Mouse (Mus musculus): ENCODE data around the gene Fsd1l. TPM values are rescaled to one million over a fixed set of nuclear protein-coding genes. Genes with fewer than 3 reads are reported as not detected.

Fsd1l gene
- polyA plus RNA-seq, 1 experiment = 11.5 TPM

- Histone ChIP-seq H3K4me3 (ENCODE audit: insufficient read depth, low read length) (no peak overlapping the region), H3K4me1 (ENCODE audit: control insufficient read depth, insufficient read depth, low read length) (peaks cover 2% of the 10 kb centered on the region; the same call in 1 of the 2 replicates), H3K27ac (ENCODE audit: insufficient read depth, low read length) (no peak overlapping the region)
- TF ChIP-seq CTCF (IDR thresholded peaks at IDR 0.05; ENCODE audit: extremely low read depth, insufficient read depth, low read length) = peak; percentile 86
- TF ChIP-seq POLR2A (IDR thresholded peaks at IDR 0.05; ENCODE audit: extremely low read depth, insufficient read depth, low read length) = no peak
These were observed 37.1 kb upstream of the Fsd1l start for GRCm38 (mm10) chr4:53594204-53594603.

DNA sequence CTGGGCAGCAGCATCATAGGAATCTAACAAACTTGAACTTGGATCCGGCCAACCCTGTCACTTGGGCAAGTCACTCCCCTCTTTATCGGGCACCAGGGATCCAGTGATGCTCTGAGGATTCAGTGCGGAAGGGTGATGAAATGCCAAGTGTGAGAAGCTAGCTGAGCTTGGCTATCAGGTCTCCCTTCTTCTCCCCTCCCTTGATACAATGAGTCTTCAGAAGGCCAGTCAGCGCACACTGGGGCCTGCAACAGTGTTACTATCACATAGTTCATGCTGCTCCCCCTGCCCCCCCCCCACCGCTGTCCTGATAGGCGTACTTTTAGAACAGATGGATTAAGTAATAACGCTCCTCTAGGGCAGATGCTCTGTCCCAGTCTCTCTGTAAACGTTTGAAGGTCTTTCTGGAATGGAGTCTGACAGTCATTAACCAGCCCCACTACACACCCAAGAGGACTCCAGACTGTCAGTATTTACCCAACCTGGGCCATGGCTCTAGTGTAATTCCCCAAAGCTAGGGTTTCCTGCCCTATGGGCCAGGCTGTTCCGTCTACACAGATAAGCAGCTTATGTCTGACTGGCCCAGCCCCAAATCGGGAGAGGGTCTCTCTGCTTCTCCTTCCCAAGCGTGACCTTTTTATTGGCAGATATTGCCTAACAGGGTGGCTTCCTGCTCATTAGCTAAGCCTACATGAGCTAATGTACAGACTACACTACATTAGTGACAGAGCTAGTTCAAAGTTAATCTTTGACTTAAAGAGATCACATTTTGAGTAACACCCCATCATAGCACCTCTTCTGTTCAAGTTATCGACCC, 35.8 kb upstream of the Fsd1l start:
- Histone ChIP-seq H3K4me1 (ENCODE audit: control insufficient read depth, insufficient read depth, low read length) (peaks cover 2% of the 10 kb centered on the region; the same call in 1 of the 2 replicates), H3K4me3 (ENCODE audit: insufficient read depth, low read length) (no peak overlapping the region), H3K27ac (ENCODE audit: insufficient read depth, low read length) (no peak overlapping the region)
- TF ChIP-seq POLR2A (IDR thresholded peaks at IDR 0.05; ENCODE audit: extremely low read depth, insufficient read depth, low read length) (no peak), CTCF (IDR thresholded peaks at IDR 0.05; ENCODE audit: extremely low read depth, insufficient read depth, low read length) (no peak)

DNA sequence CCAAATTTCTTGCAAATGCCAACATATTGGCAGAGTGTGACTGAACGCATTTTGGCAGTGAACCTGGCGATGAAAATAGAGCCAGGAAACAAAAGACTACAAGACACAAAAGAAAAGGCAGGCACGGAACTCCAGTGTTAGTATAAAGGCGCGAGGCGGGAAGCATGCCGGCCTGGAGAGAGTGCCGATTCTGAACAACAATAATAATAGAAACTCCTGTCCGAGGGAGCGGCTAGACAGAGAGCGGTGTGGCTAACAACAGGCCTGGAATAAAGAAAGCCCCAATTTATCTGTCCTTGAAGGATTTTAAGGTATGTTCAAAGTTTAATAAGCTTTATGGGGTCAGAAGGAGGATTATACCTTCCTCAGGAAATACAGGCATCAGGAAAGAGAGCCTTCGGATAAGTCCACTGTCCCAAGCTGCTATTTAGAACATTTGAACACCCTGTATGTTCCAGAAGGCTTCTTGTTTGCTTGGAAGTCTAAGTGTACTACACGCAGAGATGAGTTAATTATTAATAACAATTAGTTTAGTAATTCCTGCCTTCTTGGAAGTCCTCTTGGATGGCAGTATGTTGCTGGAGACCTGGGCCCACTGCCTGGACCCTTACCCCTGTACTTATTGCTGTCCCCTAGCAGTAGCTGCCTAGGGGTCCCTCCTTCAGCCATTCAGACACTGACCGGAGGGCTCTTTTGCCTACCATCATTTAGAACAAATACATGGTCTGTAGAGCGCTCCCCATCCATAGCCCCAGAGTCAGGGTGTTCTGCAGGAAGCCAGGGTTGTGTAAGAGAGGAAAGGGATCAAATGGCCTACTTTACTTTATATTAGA, 35.0 kb upstream of the Fsd1l start:
- TF ChIP-seq POLR2A (IDR thresholded peaks at IDR 0.05; ENCODE audit: extremely low read depth, insufficient read depth, low read length) (no peak), CTCF (IDR thresholded peaks at IDR 0.05; ENCODE audit: extremely low read depth, insufficient read depth, low read length) (no peak)
- H3K4me1 ChIP-seq (ENCODE audit: control insufficient read depth, insufficient read depth, low read length) = peaks cover 2% of the 10 kb centered on the region; the same call in 1 of the 2 replicates

GRCm38 (mm10) chr4:53600462-53600861, 30.8 kb upstream of the Fsd1l start:
- Histone ChIP-seq H3K4me3 (ENCODE audit: insufficient read depth, low read length) (no peak overlapping the region), H3K27ac (ENCODE audit: insufficient read depth, low read length) (no peak overlapping the region), H3K4me1 (ENCODE audit: control insufficient read depth, insufficient read depth, low read length) (no peaks in the 10 kb centered on the region)
- TF ChIP-seq POLR2A (IDR thresholded peaks at IDR 0.05; ENCODE audit: extremely low read depth, insufficient read depth, low read length) (no peak), CTCF (IDR thresholded peaks at IDR 0.05; ENCODE audit: extremely low read depth, insufficient read depth, low read length) (peak; percentile 84)

More for the DNA sequence above, 35.0 kb upstream of the Fsd1l start:
- H3K4me3 ChIP-seq (ENCODE audit: insufficient read depth, low read length) = no peak overlapping the region
- H3K27ac ChIP-seq (ENCODE audit: insufficient read depth, low read length) = no peak overlapping the region

DNA sequence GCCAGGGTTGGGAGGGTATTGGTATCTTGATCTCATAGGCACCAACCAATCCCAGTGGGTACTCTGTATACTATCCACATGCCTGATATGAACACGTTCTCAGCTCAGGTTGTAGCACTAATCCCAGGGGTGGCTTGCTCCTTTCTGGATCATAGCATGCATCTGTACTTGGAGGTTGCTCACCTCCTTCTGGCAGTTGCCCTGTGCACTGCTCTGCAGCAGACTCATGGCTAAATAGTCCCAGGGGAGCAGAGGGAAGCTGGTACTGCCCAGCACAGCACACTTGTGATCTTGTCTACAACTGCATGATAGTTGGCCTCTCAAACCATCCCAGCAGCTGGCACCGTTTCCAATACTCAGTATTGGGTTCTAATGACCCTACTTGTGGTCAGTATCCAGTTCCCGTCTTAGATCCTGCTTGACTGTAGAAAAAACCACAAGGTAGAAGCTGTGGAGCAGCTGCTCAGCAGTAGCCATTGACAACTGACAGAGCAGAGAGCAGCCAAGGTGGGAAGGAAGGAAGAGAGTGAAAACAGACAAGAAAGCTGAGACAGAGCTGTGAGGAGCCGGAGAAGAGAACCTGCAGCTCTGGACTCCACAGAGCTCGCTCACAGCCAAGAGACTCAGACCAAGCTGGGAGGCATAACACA, 16.6 kb upstream of the Fsd1l start:
- no peak overlapping the region for H3K27ac ChIP-seq (ENCODE audit: insufficient read depth, low read length)
- 0 out of 2 replicates have a peak, but pooled peaks cover 2% of the 10 kb centered on the region for H3K4me1 ChIP-seq (ENCODE audit: control insufficient read depth, insufficient read depth, low read length)
- no peak overlapping the region for H3K4me3 ChIP-seq (ENCODE audit: insufficient read depth, low read length)
- no peak for TF ChIP-seq POLR2A (IDR thresholded peaks at IDR 0.05; ENCODE audit: extremely low read depth, insufficient read depth, low read length)
- no peak for TF ChIP-seq CTCF (IDR thresholded peaks at IDR 0.05; ENCODE audit: extremely low read depth, insufficient read depth, low read length)

DNA sequence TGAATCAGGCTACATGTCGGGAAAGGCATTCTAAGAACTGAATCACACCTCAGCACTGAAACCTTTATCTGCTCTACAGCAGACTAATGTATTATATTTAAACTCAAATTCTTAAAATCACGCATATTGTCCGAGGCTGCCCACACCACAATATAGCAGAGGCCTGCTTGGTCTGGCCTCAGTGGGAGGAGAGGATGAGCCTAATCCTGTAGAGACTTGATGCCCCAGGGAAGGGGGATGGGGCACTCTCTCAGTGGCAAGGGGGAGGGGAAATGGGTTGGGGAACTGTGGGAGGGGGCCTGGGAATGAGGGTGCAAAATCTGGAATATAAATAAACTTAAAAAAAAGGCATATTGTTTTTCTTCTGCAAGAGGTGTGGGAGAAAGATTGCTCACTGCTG, 13.3 kb upstream of the Fsd1l start:
- Histone ChIP-seq H3K4me1 (ENCODE audit: control insufficient read depth, insufficient read depth, low read length) (0 out of 2 replicates have a peak, but pooled peaks cover 2% of the 10 kb centered on the region), H3K27ac (ENCODE audit: insufficient read depth, low read length) (no peak overlapping the region), H3K4me3 (ENCODE audit: insufficient read depth, low read length) (no peak overlapping the region)
- TF ChIP-seq POLR2A (IDR thresholded peaks at IDR 0.05; ENCODE audit: extremely low read depth, insufficient read depth, low read length) (no peak), CTCF (IDR thresholded peaks at IDR 0.05; ENCODE audit: extremely low read depth, insufficient read depth, low read length) (no peak)

DNA sequence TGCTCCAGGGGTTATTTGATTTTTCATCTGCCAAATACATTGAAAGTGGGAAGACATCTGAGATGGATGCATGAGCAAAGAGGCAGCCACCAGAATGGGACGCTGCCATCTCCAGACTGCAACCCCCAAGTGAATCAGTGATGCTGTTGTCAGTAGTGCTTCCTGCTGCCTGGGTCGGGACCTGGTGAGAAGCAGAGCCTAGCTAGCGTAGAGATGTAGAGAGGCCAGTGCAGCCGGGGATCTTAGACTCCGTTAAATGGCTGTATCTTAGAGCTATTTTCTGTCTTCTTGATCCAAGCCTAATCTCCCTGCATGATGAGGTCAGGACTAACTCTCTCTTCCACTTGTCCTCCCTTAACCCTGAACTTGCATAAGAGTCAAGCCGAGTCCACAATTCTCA, 11.2 kb upstream of the Fsd1l start:
- Histone ChIP-seq H3K27ac (ENCODE audit: insufficient read depth, low read length) (no peak overlapping the region), H3K4me1 (ENCODE audit: control insufficient read depth, insufficient read depth, low read length) (0 out of 2 replicates have a peak, but pooled peaks cover 2% of the 10 kb centered on the region), H3K4me3 (ENCODE audit: insufficient read depth, low read length) (no peak overlapping the region)
- TF ChIP-seq POLR2A (IDR thresholded peaks at IDR 0.05; ENCODE audit: extremely low read depth, insufficient read depth, low read length) (no peak), CTCF (IDR thresholded peaks at IDR 0.05; ENCODE audit: extremely low read depth, insufficient read depth, low read length) (no peak)

GRCm38 (mm10) chr4:53621084-53621483, 10.2 kb upstream of the Fsd1l start:
- Histone ChIP-seq H3K27ac (ENCODE audit: insufficient read depth, low read length) (no peak overlapping the region), H3K4me3 (ENCODE audit: insufficient read depth, low read length) (no peak overlapping the region), H3K4me1 (ENCODE audit: control insufficient read depth, insufficient read depth, low read length) (0 out of 2 replicates have a peak, but pooled peaks cover 2% of the 10 kb centered on the region)
- TF ChIP-seq CTCF (IDR thresholded peaks at IDR 0.05; ENCODE audit: extremely low read depth, insufficient read depth, low read length) (no peak), POLR2A (IDR thresholded peaks at IDR 0.05; ENCODE audit: extremely low read depth, insufficient read depth, low read length) (no peak)

- Histone ChIP-seq H3K27ac (ENCODE audit: insufficient read depth, low read length) (no peak overlapping the region), H3K4me1 (ENCODE audit: control insufficient read depth, insufficient read depth, low read length) (0 out of 2 replicates have a peak, but pooled peaks cover 2% of the 10 kb centered on the region), H3K4me3 (ENCODE audit: insufficient read depth, low read length) (no peak overlapping the region)
- TF ChIP-seq CTCF (IDR thresholded peaks at IDR 0.05; ENCODE audit: extremely low read depth, insufficient read depth, low read length) (no peak), POLR2A (IDR thresholded peaks at IDR 0.05; ENCODE audit: extremely low read depth, insufficient read depth, low read length) (no peak)
These were observed 9.8 kb upstream of the Fsd1l start for GRCm38 (mm10) chr4:53621490-53621889.
